Mouse (Mus musculus): ENCODE results near the gene Birc6. TPM values are rescaled to one million over a fixed set of nuclear protein-coding genes. Genes with fewer than 3 reads are reported as not detected.

The Birc6 gene
- polyA plus RNA-seq, 1 experiment from 2014 or later = 83.8 TPM

DNA sequence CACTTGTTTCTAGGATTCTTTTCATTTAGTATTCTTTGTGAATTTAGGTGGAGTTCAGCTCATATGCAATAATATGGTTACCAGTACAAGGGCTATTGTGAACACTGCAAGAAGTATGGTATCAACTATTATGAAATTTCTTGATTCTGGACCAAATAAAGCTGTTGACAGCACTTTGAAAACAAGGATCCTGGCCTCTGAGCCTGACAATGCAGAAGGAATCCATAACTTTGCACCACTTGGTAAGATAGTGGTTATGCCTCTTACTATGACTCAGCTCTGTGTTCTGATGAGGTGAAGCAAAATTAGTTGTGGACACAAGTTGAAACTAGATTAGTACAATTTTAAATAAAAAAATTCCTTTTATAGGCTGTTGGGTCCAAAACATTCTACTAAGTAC is 114.3 kb downstream of the Birc6 start:
- no peak for DNase-seq (ENCODE audit: low spot score)

DNA sequence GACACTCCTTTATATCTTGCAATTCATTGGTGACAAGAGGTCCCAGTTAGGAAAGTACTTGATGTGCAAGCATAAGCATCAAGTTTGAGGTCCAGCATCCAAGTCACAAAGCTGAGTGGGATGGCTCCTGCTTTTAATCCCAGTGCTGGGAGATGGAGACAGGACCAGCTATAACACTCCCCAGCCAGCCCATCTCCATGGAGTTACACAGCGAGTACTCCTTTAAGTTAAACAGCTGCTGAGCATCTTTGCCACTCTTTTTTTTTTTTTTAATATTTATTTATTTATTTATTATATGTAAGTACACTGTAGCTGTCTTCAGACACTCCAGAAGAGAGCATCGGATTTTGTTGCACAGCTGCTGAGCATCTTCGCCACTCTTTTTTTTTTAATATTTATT is 130.3 kb downstream of the Birc6 start:
- no peak overlapping the region for H3K9ac ChIP-seq (replicated peaks; ENCODE audit: low read length)
- WGBS = 99% methylated on average over 3 of the region's 3 CpGs
- no peak overlapping the region for H3K27ac ChIP-seq (replicated peaks; ENCODE audit: low read depth, low read length)
- H3K4me3 ChIP-seq (ENCODE audit: low read depth, low read length) = no peak overlapping the region
- no peak overlapping the region for H3K4me2 ChIP-seq (ENCODE audit: low read depth, low read length)
- peaks cover 4% of the 10 kb centered on the region for H3K36me3 ChIP-seq (replicated peaks; ENCODE audit: control insufficient read depth, insufficient read depth, low read depth, low read length)
- no peak for DNase-seq (ENCODE audit: low spot score)
- H3K9me3 ChIP-seq (replicated peaks; ENCODE audit: control insufficient read depth, low read length) = no peaks in the 10 kb centered on the region
- H3K27me3 ChIP-seq (ENCODE audit: control insufficient read depth, insufficient read depth, low read length) = no peaks in the 10 kb centered on the region
- no peaks in the 10 kb centered on the region for H3K4me1 ChIP-seq (ENCODE audit: control insufficient read depth, insufficient read depth, low read length)
- ATAC-seq (replicated peaks; ENCODE audit: insufficient number of reproducible peaks, low FRiP score, low TSS enrichment, low read depth) = no peak

More for the DNA sequence above, 114.3 kb downstream of the Birc6 start:
- ATAC-seq (replicated peaks; ENCODE audit: insufficient number of reproducible peaks, low FRiP score, low TSS enrichment, low read depth) = no peak
- Histone ChIP-seq H3K4me2 (ENCODE audit: low read depth, low read length) (no peak overlapping the region), H3K9me3 (replicated peaks; ENCODE audit: control insufficient read depth, low read length) (no peaks in the 10 kb centered on the region), H3K36me3 (replicated peaks; ENCODE audit: control insufficient read depth, insufficient read depth, low read depth, low read length) (peaks cover 4% of the 10 kb centered on the region; the same call in 1 of the 2 replicates), H3K4me1 (ENCODE audit: control insufficient read depth, insufficient read depth, low read length) (no peaks in the 10 kb centered on the region), H3K4me3 (ENCODE audit: low read depth, low read length) (no peak overlapping the region), H3K27me3 (ENCODE audit: control insufficient read depth, insufficient read depth, low read length) (no peaks in the 10 kb centered on the region), H3K9ac (replicated peaks; ENCODE audit: low read length) (no peak overlapping the region), H3K27ac (replicated peaks; ENCODE audit: low read depth, low read length) (no peak overlapping the region)

DNA sequence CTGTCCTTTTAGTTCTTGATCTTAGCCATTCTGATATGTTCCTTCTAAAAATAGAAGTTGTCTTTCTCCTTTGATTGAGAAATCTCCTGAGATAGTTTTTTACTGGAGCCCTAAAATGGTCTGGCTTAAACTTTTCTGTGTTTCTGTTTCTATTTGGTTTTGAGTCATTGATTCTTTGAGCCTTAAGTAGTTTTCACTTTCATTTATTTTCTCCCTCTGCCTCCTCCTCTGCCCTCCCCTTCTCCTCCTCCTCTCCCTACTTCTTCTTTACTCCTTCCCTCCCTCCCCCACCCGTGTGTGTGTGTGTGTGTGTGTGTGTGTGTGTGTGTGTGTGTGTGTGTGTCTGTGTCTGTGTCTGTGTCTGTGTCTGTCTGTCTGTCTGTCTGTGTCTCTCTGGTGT is 139.9 kb downstream of the Birc6 start:
- ATAC-seq (replicated peaks; ENCODE audit: insufficient number of reproducible peaks, low FRiP score, low TSS enrichment, low read depth) (no peak), DNase-seq (ENCODE audit: low spot score) (no peak)
- H3K4me3 ChIP-seq (ENCODE audit: low read depth, low read length) = no peak overlapping the region
- H3K9me3 ChIP-seq (replicated peaks; ENCODE audit: control insufficient read depth, low read length) = no peaks in the 10 kb centered on the region
- H3K9ac ChIP-seq (replicated peaks; ENCODE audit: low read length) = no peak overlapping the region
- peaks cover 8% of the 10 kb centered on the region for H3K36me3 ChIP-seq (replicated peaks; ENCODE audit: control insufficient read depth, insufficient read depth, low read depth, low read length)
- H3K27ac ChIP-seq (replicated peaks; ENCODE audit: low read depth, low read length) = no peak overlapping the region
- no peaks in the 10 kb centered on the region for H3K27me3 ChIP-seq (ENCODE audit: control insufficient read depth, insufficient read depth, low read length)
- H3K4me1 ChIP-seq (ENCODE audit: control insufficient read depth, insufficient read depth, low read length) = no peaks in the 10 kb centered on the region
- no peak overlapping the region for H3K4me2 ChIP-seq (ENCODE audit: low read depth, low read length)
- 71% methylated on average over 1 of the region's 1 CpGs for WGBS

DNA sequence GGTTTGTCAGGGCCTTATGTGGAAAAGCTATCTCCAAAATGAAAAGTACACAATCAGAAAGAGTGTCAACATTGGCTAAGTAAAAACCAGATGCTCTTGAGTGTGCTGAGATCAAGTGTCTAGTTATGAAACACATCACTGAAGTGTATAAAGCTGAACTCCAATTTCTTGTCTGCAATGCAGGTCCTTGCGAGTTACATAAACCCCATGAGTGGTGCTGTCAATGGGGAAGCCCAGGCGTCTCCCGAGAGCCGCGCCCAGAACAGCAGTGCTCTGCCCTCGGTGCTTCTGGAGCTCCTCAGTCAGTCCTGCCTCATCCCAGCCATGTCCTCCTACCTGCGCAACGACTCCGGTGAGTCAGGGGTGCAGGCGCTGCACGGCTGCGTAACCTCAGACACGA is 141.9 kb downstream of the Birc6 start:
- H3K36me3 ChIP-seq (replicated peaks; ENCODE audit: control insufficient read depth, insufficient read depth, low read depth, low read length) = peaks cover 3% of the 10 kb centered on the region; the same call in 1 of the 2 replicates
- no peaks in the 10 kb centered on the region for H3K27me3 ChIP-seq (ENCODE audit: control insufficient read depth, insufficient read depth, low read length)
- 93% methylated on average over 13 of the region's 13 CpGs for WGBS
- no peak overlapping the region for H3K9ac ChIP-seq (replicated peaks; ENCODE audit: low read length)
- no peaks in the 10 kb centered on the region for H3K9me3 ChIP-seq (replicated peaks; ENCODE audit: control insufficient read depth, low read length)
- ATAC-seq (replicated peaks; ENCODE audit: insufficient number of reproducible peaks, low FRiP score, low TSS enrichment, low read depth) (no peak), DNase-seq (ENCODE audit: low spot score) (no peak)
- H3K4me2 ChIP-seq (ENCODE audit: low read depth, low read length) = no peak overlapping the region
- no peak overlapping the region for H3K27ac ChIP-seq (replicated peaks; ENCODE audit: low read depth, low read length)
- H3K4me3 ChIP-seq (ENCODE audit: low read depth, low read length) = no peak overlapping the region
- H3K4me1 ChIP-seq (ENCODE audit: control insufficient read depth, insufficient read depth, low read length) = no peaks in the 10 kb centered on the region

DNA sequence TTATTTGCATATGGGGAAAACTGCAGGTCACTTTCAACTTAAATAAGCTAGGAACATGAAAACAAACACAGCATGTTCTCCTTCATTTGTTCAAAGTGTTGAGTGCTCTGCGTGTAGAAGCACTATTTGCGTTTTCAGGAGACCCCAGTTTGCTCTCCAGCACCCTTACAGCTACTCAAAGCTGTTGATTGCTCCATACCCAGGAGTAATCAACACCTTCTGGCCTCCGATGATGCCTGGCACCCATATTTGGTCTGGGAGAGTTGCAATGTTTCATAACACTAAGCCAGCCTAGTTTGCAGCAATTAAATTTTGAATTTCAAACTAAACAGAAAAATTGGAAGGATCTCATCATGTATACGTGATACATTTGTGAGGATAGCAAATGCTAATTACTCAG is 144.4 kb downstream of the Birc6 start:
- DNase-seq (ENCODE audit: low spot score) (no peak), ATAC-seq (replicated peaks; ENCODE audit: insufficient number of reproducible peaks, low FRiP score, low TSS enrichment, low read depth) (no peak)
- no peaks in the 10 kb centered on the region for H3K9me3 ChIP-seq (replicated peaks; ENCODE audit: control insufficient read depth, low read length)
- no peak overlapping the region for H3K9ac ChIP-seq (replicated peaks; ENCODE audit: low read length)
- no peak overlapping the region for H3K4me3 ChIP-seq (ENCODE audit: low read depth, low read length)
- H3K36me3 ChIP-seq (replicated peaks; ENCODE audit: control insufficient read depth, insufficient read depth, low read depth, low read length) = peaks cover 3% of the 10 kb centered on the region; the same call in 1 of the 2 replicates
- H3K4me1 ChIP-seq (ENCODE audit: control insufficient read depth, insufficient read depth, low read length) = no peaks in the 10 kb centered on the region
- WGBS = 77% methylated on average over 4 of the region's 4 CpGs
- no peak overlapping the region for H3K4me2 ChIP-seq (ENCODE audit: low read depth, low read length)
- H3K27me3 ChIP-seq (ENCODE audit: control insufficient read depth, insufficient read depth, low read length) = no peaks in the 10 kb centered on the region
- H3K27ac ChIP-seq (replicated peaks; ENCODE audit: low read depth, low read length) = no peak overlapping the region

DNA sequence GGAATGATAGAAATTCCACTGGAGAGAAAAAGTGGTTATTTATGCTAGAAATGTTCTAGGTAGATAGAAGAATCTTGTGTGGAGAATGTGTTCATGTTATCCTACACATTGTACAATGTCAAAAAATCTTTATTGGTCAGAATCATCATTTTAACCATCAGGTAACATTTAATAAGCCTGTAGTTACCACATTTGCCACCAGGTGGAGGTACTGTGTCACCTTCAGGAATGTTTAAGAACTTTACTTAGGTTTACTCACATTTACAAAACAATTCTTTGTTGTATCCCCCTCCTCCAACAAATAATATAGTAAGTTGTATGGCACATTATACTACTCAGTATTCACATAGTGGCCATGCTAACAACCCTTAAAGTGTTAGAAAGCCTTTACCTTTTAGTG is 145.2 kb downstream of the Birc6 start:
- no peak overlapping the region for H3K4me3 ChIP-seq (ENCODE audit: low read depth, low read length)
- H3K4me2 ChIP-seq (ENCODE audit: low read depth, low read length) = no peak overlapping the region
- no peak for ATAC-seq (replicated peaks; ENCODE audit: insufficient number of reproducible peaks, low FRiP score, low TSS enrichment, low read depth)
- H3K27ac ChIP-seq (replicated peaks; ENCODE audit: low read depth, low read length) = no peak overlapping the region
- H3K9me3 ChIP-seq (replicated peaks; ENCODE audit: control insufficient read depth, low read length) = no peaks in the 10 kb centered on the region
- no peaks in the 10 kb centered on the region for H3K27me3 ChIP-seq (ENCODE audit: control insufficient read depth, insufficient read depth, low read length)
- no peaks in the 10 kb centered on the region for H3K4me1 ChIP-seq (ENCODE audit: control insufficient read depth, insufficient read depth, low read length)
- peak; percentile 81 for DNase-seq (ENCODE audit: low spot score)
- peaks cover 3% of the 10 kb centered on the region for H3K36me3 ChIP-seq (replicated peaks; ENCODE audit: control insufficient read depth, insufficient read depth, low read depth, low read length)
- no peak overlapping the region for H3K9ac ChIP-seq (replicated peaks; ENCODE audit: low read length)

DNA sequence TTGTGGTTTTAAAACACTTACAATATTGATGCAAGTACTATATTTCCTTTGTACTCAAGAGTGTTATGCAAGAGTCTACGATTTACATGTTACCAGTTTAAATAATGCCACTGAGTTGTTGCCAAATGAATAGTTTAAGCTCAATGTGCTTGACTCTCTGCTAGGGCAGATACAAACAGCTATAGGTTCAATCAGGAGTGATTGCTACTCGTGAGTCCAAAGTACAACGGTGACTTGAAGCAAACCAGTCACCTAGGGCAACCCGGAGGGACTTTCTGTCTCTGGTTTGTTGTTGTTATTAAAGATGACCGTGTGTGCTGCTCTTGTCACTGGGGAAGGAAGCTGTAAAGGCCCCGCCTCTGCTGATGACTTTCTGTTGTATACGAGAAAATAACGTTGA is 150.0 kb downstream of the Birc6 start:
- no peak overlapping the region for H3K4me2 ChIP-seq (ENCODE audit: low read depth, low read length)
- H3K36me3 ChIP-seq (replicated peaks; ENCODE audit: control insufficient read depth, insufficient read depth, low read depth, low read length) = peaks cover 5% of the 10 kb centered on the region
- WGBS = 92% methylated on average over 8 of the region's 8 CpGs

DNA sequence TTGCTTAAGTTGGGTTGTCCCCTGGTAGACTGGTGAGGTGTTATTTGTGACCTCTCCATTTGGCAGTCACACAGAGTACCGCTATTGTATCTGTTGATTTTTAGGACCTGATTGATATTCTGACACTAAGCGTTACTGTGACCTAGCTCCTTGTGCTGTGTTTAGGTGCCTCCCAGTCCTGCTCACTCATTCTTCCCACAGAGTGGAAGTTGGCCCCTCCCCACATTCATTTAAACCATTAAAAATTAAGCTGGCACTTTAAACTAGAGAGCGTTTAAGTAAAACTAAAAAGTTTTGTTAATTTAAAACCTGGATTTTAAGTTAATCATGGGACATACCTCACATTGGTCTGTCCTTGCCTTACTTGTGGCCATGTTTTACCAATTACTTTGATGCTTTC is 156.8 kb downstream of the Birc6 start:
- no peak overlapping the region for H3K27ac ChIP-seq (replicated peaks; ENCODE audit: low read depth, low read length)
- peaks cover 3% of the 10 kb centered on the region for H3K36me3 ChIP-seq (replicated peaks; ENCODE audit: control insufficient read depth, insufficient read depth, low read depth, low read length)
- H3K4me3 ChIP-seq (ENCODE audit: low read depth, low read length) = no peak overlapping the region
- DNase-seq (ENCODE audit: low spot score) (no peak), ATAC-seq (replicated peaks; ENCODE audit: insufficient number of reproducible peaks, low FRiP score, low TSS enrichment, low read depth) (no peak)
- no peaks in the 10 kb centered on the region for H3K27me3 ChIP-seq (ENCODE audit: control insufficient read depth, insufficient read depth, low read length)
- H3K9me3 ChIP-seq (replicated peaks; ENCODE audit: control insufficient read depth, low read length) = no peaks in the 10 kb centered on the region
- H3K4me1 ChIP-seq (ENCODE audit: control insufficient read depth, insufficient read depth, low read length) = no peaks in the 10 kb centered on the region
- H3K9ac ChIP-seq (replicated peaks; ENCODE audit: low read length) = no peak overlapping the region
- WGBS = 97% methylated on average over 3 of the region's 3 CpGs
- H3K4me2 ChIP-seq (ENCODE audit: low read depth, low read length) = no peak overlapping the region

More for the DNA sequence above, 150.0 kb downstream of the Birc6 start:
- H3K4me3 ChIP-seq (ENCODE audit: low read depth, low read length) = no peak overlapping the region
- no peaks in the 10 kb centered on the region for H3K27me3 ChIP-seq (ENCODE audit: control insufficient read depth, insufficient read depth, low read length)
- H3K27ac ChIP-seq (replicated peaks; ENCODE audit: low read depth, low read length) = no peak overlapping the region
- no peaks in the 10 kb centered on the region for H3K9me3 ChIP-seq (replicated peaks; ENCODE audit: control insufficient read depth, low read length)
- no peak overlapping the region for H3K9ac ChIP-seq (replicated peaks; ENCODE audit: low read length)
- no peak for DNase-seq (ENCODE audit: low spot score)
- H3K4me1 ChIP-seq (ENCODE audit: control insufficient read depth, insufficient read depth, low read length) = no peaks in the 10 kb centered on the region
- ATAC-seq (replicated peaks; ENCODE audit: insufficient number of reproducible peaks, low FRiP score, low TSS enrichment, low read depth) = no peak
